Mouse (Mus musculus) brain, embryonic 14.5 days (tissue): ENCODE results near the gene Chd2. TPM values are rescaled to one million over a fixed set of nuclear protein-coding genes. Genes with fewer than 3 reads are reported as not detected.

Experiments used
- DNase-seq: peaks from one replicate; pipeline ENCODE4 v3.0.0-alpha.2; 2011; ENCODE audit warnings: low read depth
- CTCF ChIP-seq: fragments of 200-500 bp; IDR thresholded peaks from 2 replicates; pipeline ENCODE4 v1.5.1; 2012; ENCODE audit warnings: inconsistent platforms, mild to moderate bottlenecking, moderate library complexity, borderline replicate concordance; ENCODE audit not compliant: insufficient read depth, insufficient read length; ENCODE audit errors: extremely low read depth
- POLR2A ChIP-seq: fragments of 200-500 bp; IDR thresholded peaks from 2 replicates; pipeline ENCODE4 v1.6.1; 2012; ENCODE audit warnings: mild to moderate bottlenecking, inconsistent platforms, borderline replicate concordance; ENCODE audit not compliant: poor library complexity, insufficient read depth, insufficient read length, severe bottlenecking; ENCODE audit errors: extremely low read depth
- polyA plus RNA-seq: library from polyadenylated mRNA; depleted of rRNA; stranded (reverse); fragments of >200 nt; gene quantifications from 2 replicates; pipeline ENCODE4 v1.2.3, GENCODE M21; 2012; rRNA removed

The Chd2 gene
- polyA plus RNA-seq, result 51.8 and 54.9 TPM in 2 replicates

- TF ChIP-seq CTCF (no peak), POLR2A (peak; percentile 77; the same call in 1 of the 2 replicates)
- DNase-seq, result peak; percentile 91
Observed at GRCm38 (mm10) chr7:73541412-73542130, at the start of gene Chd2. Chd2 (minus strand) TSS chr7:73541830.

- DNase-seq, result no peak
- TF ChIP-seq POLR2A (no peak), CTCF (no peak)
Observed at GRCm38 (mm10) chr7:73590757-73591156, 49.1 kb upstream of the Chd2 start.

- TF ChIP-seq CTCF (no peak), POLR2A (no peak)
- peak; percentile 73 for DNase-seq
Observed at GRCm38 (mm10) chr7:73589208-73589771, 47.7 kb upstream of the Chd2 start.

- DNase-seq, result peak; percentile 40
- TF ChIP-seq CTCF, result no peak
- no peak for TF ChIP-seq POLR2A
Observed at GRCm38 (mm10) chr7:73588351-73588906, 46.8 kb upstream of the Chd2 start.

GRCm38 (mm10) chr7:73586717-73587116 is 45.1 kb upstream of the Chd2 start:
- no peak for DNase-seq
- no peak for TF ChIP-seq CTCF
- TF ChIP-seq POLR2A, result no peak

- TF ChIP-seq CTCF, result no peak
- no peak for TF ChIP-seq POLR2A
- DNase-seq, result no peak
Observed at GRCm38 (mm10) chr7:73586206-73586605, 44.6 kb upstream of the Chd2 start.

- no peak for TF ChIP-seq CTCF
- TF ChIP-seq POLR2A, result no peak
- peak; percentile 72 for DNase-seq
Observed at GRCm38 (mm10) chr7:73585114-73586032, 43.7 kb upstream of the Chd2 start.

- peak; percentile 93 for DNase-seq
- TF ChIP-seq CTCF (no peak), POLR2A (no peak)
Observed at GRCm38 (mm10) chr7:73584009-73584995, 42.7 kb upstream of the Chd2 start.

GRCm38 (mm10) chr7:73583400-73583799 is 41.8 kb upstream of the Chd2 start:
- DNase-seq, result peak; percentile 30
- TF ChIP-seq CTCF (no peak), POLR2A (no peak)

GRCm38 (mm10) chr7:73581836-73582375 is 40.3 kb upstream of the Chd2 start:
- TF ChIP-seq CTCF, result no peak
- TF ChIP-seq POLR2A, result no peak
- DNase-seq, result no peak
